Mouse (Mus musculus) lung, embryonic 14.5 days (tissue): Measurements from ENCODE around the gene Ankrd36. TPM values are rescaled to one million over a fixed set of nuclear protein-coding genes. Genes with fewer than 3 reads are reported as not detected.

Experiments
- ATAC-seq: fragments of 200-750 bp; cut with Nextera tagmentation; 2 replicates; pipeline ENCODE4 v1.8.0; 2017; ENCODE audit warnings: mild to moderate bottlenecking, moderate TSS enrichment, moderate library complexity; ENCODE audit not compliant: insufficient read depth
- DNase-seq: peaks from one replicate; pipeline ENCODE4 v3.0.0-alpha.2; 2015
- H3K27ac ChIP-seq: fragments of 300-500 bp; sonication (generic); 2 replicates; pipeline ENCODE4 v1.5.1; 2014; ENCODE audit warnings: low read depth, mild to moderate bottlenecking, moderate library complexity
- H3K27me3 ChIP-seq: fragments of 300-500 bp; sonication (generic); 2 replicates; pipeline ENCODE4 v1.6.1; 2014; ENCODE audit warnings: low read length, control low read depth; ENCODE audit not compliant: insufficient read depth
- H3K36me3 ChIP-seq: fragments of 300-500 bp; sonication (generic); 2 replicates; pipeline ENCODE4 v1.6.1; 2014; ENCODE audit warnings: control low read depth; ENCODE audit not compliant: insufficient read depth
- H3K4me1 ChIP-seq: fragments of 300-500 bp; sonication (generic); 2 replicates; pipeline ENCODE4 v1.6.1; 2014; ENCODE audit warnings: antibody characterized with exemption, control low read depth; ENCODE audit not compliant: insufficient read depth
- H3K4me2 ChIP-seq: fragments of 300-500 bp; sonication (generic); 2 replicates; pipeline ENCODE4 v1.6.1; 2014; ENCODE audit warnings: mild to moderate bottlenecking
- H3K4me3 ChIP-seq: fragments of 300-500 bp; sonication (generic); 2 replicates; pipeline ENCODE4 v1.5.1; 2014; ENCODE audit warnings: low read depth, low read length
- H3K9ac ChIP-seq: fragments of 300-500 bp; sonication (generic); 2 replicates; pipeline ENCODE4 v1.6.1; 2014
- H3K9me3 ChIP-seq: fragments of 300-500 bp; sonication (generic); 2 replicates; pipeline ENCODE4 v1.6.1; 2016; ENCODE audit warnings: low read depth, low read length, control low read depth
- CTCF ChIP-seq: IDR thresholded peaks from 2 replicates; pipeline ENCODE4 v1.5.1; 2016; ENCODE audit warnings: antibody characterized with exemption, low read depth
- WGBS: fragments of 180-500 bp; shearing (Covaris S2); extraction: QIAGEN DNeasy Blood & Tissue Kit; methylation state at CpG from one replicate; pipeline ENCODE4 v1.1.7; 2014; 5-methylcytosine and 5-hydroxymethylcytosine counted together
- polyA plus RNA-seq: library from polyadenylated mRNA; unstranded; fragments of >200 nt; fragmentation: Nextera tagmentation; extraction: Ambion mirVana; gene quantifications from 2 replicates; pipeline ENCODE4 v1.2.1, GENCODE M21; 2014

Gene Ankrd36
- polyA plus RNA-seq, 1 experiment from 2014 or later: not detected

DNA sequence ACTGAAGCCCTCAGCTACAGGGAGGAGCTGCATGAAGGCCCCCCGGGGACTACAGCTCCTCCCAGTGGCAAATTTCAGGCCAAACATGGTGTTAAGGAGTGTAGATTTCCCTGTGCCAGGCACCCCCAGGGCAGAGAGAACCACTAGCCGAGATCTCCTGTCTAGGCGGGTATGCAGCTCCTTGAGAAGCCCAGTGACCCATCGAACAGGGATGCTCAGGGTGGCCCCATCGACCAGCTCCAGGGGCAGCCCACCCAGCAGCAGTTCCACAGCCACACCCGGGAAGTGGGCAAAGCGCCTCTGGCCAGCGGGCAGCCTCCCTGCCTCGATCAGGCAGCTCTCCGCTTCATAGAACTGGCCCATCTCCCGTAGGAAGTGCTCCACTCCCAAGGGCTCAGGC, 146.8 kb downstream of the Ankrd36 start:
- Histone ChIP-seq H3K27me3 (no peaks in the 10 kb centered on the region), H3K4me1 (no peaks in the 10 kb centered on the region), H3K9me3 (no peaks in the 10 kb centered on the region), H3K9ac (no peak overlapping the region), H3K27ac (no peak overlapping the region), H3K4me3 (no peak overlapping the region), H3K4me2 (no peak overlapping the region), H3K36me3 (peaks cover 44% of the 10 kb centered on the region)
- DNase-seq (no peak), ATAC-seq (no peak)
- WGBS: 81% methylated on average over 11 of the region's 11 CpGs
- no peak for TF ChIP-seq CTCF

DNA sequence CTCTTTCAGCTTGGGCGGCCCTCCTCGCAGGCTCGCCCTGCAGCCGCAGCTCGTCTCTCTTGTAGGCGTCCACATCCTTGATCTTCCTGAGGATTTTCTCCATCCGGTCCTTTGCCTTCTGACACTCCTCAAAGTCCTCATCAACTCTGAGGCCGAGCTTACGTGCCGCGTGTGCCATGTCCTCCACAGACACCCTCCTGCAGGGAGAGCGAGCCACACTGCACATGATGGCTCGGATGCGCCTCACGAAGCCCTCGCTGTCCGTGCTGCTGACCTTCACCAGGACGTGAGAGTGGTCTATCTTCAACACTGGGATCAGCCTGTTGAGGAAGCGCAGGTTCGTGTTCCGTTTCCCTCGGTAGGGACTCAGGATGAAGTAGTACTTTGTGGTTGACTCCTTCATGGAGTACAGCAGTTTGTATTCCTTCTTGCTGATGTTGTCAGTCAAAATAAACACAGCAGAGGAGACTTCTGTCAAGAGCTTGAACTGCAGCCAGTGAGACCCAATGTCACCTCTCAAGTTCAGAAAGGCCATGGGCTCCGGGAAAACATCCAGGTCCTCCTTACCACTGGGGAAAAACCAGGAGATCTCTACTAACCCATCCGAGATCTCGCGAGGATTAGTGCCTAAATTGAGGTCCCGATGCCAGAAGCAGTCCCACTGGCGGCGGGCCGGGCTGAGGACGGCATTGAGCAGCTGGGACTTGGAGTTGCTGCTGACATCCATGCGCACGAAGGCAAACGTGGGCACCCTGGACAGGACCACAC, 147.6 kb downstream of the Ankrd36 start:
- H3K27me3 ChIP-seq: no peaks in the 10 kb centered on the region
- no peak overlapping the region for H3K9ac ChIP-seq
- no peaks in the 10 kb centered on the region for H3K9me3 ChIP-seq
- no peak overlapping the region for H3K27ac ChIP-seq
- H3K4me2 ChIP-seq: no peak overlapping the region
- H3K36me3 ChIP-seq: peaks cover 47% of the 10 kb centered on the region
- ATAC-seq (no peak), DNase-seq (peak; percentile 14)
- 88% methylated on average over 34 of the region's 34 CpGs for WGBS
- H3K4me1 ChIP-seq: no peaks in the 10 kb centered on the region
- no peak overlapping the region for H3K4me3 ChIP-seq
- no peak for TF ChIP-seq CTCF

DNA sequence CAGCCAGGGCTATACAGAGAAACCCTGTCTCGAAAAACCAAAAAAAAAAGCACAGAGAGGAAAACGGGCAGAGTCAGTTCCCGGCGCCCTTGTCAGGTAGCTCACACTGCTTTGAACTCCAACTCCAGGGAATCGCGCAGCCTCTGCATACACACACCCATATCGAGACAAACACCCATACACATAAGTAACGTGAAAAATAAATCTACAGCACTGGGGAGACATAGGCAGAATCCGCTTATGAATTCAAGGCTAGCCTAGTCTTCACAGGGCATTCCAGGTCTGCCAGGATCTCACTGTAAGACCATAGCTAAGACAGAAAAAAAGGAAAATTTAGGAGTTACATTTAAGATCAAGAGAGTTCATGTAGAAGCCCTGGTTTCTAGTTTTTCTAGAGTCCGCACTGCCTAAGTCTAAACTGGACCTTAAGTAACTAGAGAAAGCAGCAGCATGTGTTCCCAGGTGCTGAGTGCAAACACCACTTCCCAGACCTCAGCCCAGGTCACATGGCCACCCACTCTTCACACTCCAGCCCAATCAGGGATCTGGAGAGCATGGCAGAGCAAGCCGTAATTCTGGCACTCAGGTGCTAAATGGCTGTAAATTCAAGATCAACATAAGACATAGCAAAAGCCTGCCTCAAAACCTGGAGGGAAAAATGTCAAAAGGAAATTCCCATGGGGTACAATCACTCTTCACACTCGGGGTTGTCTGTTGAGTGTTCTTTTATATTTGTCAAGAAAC, 149.3 kb downstream of the Ankrd36 start:
- Histone ChIP-seq H3K4me3 (no peak overlapping the region), H3K27ac (no peak overlapping the region), H3K9me3 (no peaks in the 10 kb centered on the region), H3K9ac (no peak overlapping the region), H3K4me1 (no peaks in the 10 kb centered on the region), H3K4me2 (no peak overlapping the region), H3K27me3 (no peaks in the 10 kb centered on the region), H3K36me3 (peaks cover 49% of the 10 kb centered on the region)
- no peak for DNase-seq
- no peak for TF ChIP-seq CTCF
- 90% methylated on average over 12 of the region's 12 CpGs for WGBS
- ATAC-seq: no peak

DNA sequence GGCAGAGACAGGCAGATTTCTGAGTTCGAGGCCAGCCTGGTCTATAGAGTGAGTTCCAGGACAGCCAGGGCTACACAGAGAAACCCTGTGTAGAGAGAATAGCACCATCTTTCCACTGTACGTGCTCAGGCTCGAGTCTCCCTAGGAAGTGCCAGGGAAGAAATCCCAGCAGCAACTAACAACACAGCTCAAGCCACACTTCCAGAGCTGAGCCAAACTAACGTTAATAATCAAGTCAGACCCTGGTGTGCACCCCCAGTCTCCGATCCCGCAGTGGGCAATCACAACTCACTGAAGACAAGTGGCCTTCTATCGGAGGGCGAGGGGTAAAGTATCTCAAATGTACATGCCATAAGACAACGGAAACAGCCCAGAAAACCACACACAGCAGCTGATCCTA, 160.1 kb downstream of the Ankrd36 start:
- no peak overlapping the region for H3K9ac ChIP-seq
- H3K27ac ChIP-seq: no peak overlapping the region
- no peaks in the 10 kb centered on the region for H3K9me3 ChIP-seq
- no peak overlapping the region for H3K4me2 ChIP-seq
- DNase-seq: no peak
- H3K4me3 ChIP-seq: no peak overlapping the region
- 87% methylated on average over 9 of the region's 9 CpGs for WGBS
- no peaks in the 10 kb centered on the region for H3K4me1 ChIP-seq
- H3K36me3 ChIP-seq: peaks cover under 1% of the 10 kb centered on the region; the same call in 1 of the 2 replicates
- ATAC-seq: no peak
- H3K27me3 ChIP-seq: no peaks in the 10 kb centered on the region
- no peak for TF ChIP-seq CTCF

DNA sequence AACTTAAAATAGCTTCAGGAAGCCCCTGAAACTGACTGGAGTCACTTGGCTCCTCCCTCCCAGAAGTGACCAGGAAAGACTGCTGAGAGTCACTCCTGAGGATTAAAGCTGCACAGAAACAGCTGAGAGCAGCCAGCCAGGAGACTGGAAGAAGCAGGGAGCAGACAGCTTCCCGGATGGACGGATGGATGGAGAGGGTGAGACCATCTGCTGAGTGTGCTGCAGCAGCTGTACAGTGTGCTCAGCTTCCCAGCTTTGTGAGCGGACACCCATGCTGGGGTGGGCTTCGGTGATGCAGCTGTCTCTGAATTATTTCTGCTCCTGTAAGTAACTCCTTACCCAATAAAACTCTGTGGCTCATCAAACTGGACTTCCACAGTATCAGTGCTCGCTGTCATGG, 162.9 kb downstream of the Ankrd36 start:
- Histone ChIP-seq H3K9ac (no peak overlapping the region), H3K4me3 (no peak overlapping the region), H3K9me3 (no peaks in the 10 kb centered on the region), H3K4me1 (no peaks in the 10 kb centered on the region), H3K4me2 (no peak overlapping the region), H3K27ac (no peak overlapping the region), H3K36me3 (no peaks in the 10 kb centered on the region), H3K27me3 (no peaks in the 10 kb centered on the region)
- 56% methylated on average over 5 of the region's 5 CpGs for WGBS
- ATAC-seq (no peak), DNase-seq (no peak)
- TF ChIP-seq CTCF: no peak

DNA sequence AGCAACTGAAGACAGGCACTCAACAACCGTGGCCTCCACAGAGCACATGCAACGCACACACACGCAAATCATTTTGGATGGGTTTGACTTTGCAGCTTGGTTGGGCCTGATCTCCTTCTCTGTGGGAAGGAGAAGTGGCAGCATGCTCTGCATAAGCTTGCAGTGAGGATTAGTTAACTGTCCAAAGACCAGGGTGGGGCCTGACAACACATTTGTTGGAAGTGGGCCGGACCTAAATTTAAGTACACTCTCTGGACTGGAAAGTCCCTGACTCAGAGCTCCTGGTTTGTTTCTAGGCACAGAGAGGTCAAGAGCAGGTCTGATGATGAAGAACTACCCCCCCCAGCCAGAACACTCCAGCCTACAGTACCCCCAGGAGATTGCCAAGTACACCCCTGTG, 164.8 kb downstream of the Ankrd36 start:
- ATAC-seq (no peak), DNase-seq (no peak)
- Histone ChIP-seq H3K27me3 (no peaks in the 10 kb centered on the region), H3K36me3 (no peaks in the 10 kb centered on the region), H3K27ac (no peak overlapping the region), H3K4me3 (no peak overlapping the region), H3K9ac (no peak overlapping the region), H3K4me1 (no peaks in the 10 kb centered on the region), H3K9me3 (no peaks in the 10 kb centered on the region), H3K4me2 (no peak overlapping the region)
- 90% methylated on average over 4 of the region's 4 CpGs for WGBS
- no peak for TF ChIP-seq CTCF

DNA sequence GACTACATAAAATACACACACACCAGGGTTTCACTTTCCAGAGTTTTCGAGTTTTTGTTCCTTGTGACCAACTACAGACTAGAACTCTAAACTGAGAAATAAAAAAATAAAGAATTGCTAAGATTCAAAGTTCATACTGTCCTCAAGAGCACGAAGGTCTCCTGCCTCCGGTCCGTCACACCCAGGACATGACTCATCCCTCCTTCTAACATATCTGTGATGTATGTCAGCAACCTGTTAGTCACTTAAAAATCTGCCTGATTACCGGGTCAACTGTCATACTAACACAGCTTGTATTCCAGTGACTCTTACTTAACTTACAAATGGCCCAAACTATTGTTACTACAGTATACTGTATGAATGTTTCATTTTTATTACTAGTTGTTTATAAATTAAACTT, 167.7 kb downstream of the Ankrd36 start:
- no peaks in the 10 kb centered on the region for H3K4me1 ChIP-seq
- no peaks in the 10 kb centered on the region for H3K36me3 ChIP-seq
- no peaks in the 10 kb centered on the region for H3K27me3 ChIP-seq
- no peak for DNase-seq
- no peak overlapping the region for H3K4me3 ChIP-seq
- H3K9me3 ChIP-seq: no peaks in the 10 kb centered on the region
- TF ChIP-seq CTCF: no peak
- H3K4me2 ChIP-seq: no peak overlapping the region
- no peak overlapping the region for H3K27ac ChIP-seq
- WGBS: 85% methylated on average over 5 of the region's 5 CpGs
- no peak for ATAC-seq
- H3K9ac ChIP-seq: no peak overlapping the region

Other genes with a start within 250 kb of the Ankrd36 start
- gene Znrf3, start 124.8 kb upstream of the Ankrd36 start, polyA plus RNA-seq: 16.8 and 18.0 TPM in 2 replicates
- 180 and 193 TPM in 2 replicates for gene Xbp1, start 49.0 kb upstream of the Ankrd36 start, polyA plus RNA-seq
- 22.4 and 24.9 TPM in 2 replicates for gene Ccdc117, start 27.5 kb upstream of the Ankrd36 start, polyA plus RNA-seq
- 193 and 208 TPM in 2 replicates for gene Mrps24, start 146.0 kb downstream of the Ankrd36 start, polyA plus RNA-seq
- 18.3 and 20.1 TPM in 2 replicates for gene Urgcp, start 192.7 kb downstream of the Ankrd36 start, polyA plus RNA-seq
- gene Dbnl, start 218.8 kb downstream of the Ankrd36 start, polyA plus RNA-seq: 106 and 114 TPM in 2 replicates
- gene Pgam2, start 234.0 kb downstream of the Ankrd36 start, polyA plus RNA-seq: 1.6 and 19.6 TPM in 2 replicates